In genomic region chr12:80681340-80681739, GRCm38 (mm10) we compare ENCODE assay signal across 8 mouse cellular contexts. TPM values are rescaled to one million over a fixed set of nuclear protein-coding genes. Genes with fewer than 3 reads are reported as not detected.
DNase-seq lines count a peak whose midpoint lies in the region; ATAC-seq and TF ChIP-seq lines count a peak whose summit lies in the region.

No protein-coding gene starts in this region.

- H3K9me3 ChIP-seq in liver, embryonic 12.5 days (replicated peaks), result no peaks in the 10 kb centered on the region

- peak; percentile 43 for TF ChIP-seq CTCF in bone marrow, adult 2 months (IDR thresholded peaks at IDR 0.05; ENCODE audit: control insufficient read depth, insufficient read depth, low read length)

- H3K4me2 ChIP-seq in liver, embryonic 12.5 days, result no peak overlapping the region

- H3K9ac ChIP-seq in liver, embryonic 12.5 days, result no peak overlapping the region

- peaks cover 25% of the 10 kb centered on the region for H3K4me1 ChIP-seq in liver, embryonic 12.5 days
- H3K4me1 ChIP-seq in bone marrow, adult 2 months (ENCODE audit: control insufficient read depth, insufficient read depth, low read length), result no peaks in the 10 kb centered on the region; the same call in 1 of the 2 replicates

- 57% methylated on average over 1 of the region's 1 CpGs for WGBS in liver, embryonic 12.5 days (ENCODE audit: insufficient replicate concordance)
- 84% methylated on average over 1 of the region's 1 CpGs for WGBS in bone marrow, adult 2 months

- H3K4me3 ChIP-seq in liver, embryonic 12.5 days, result no peak overlapping the region
- H3K4me3 ChIP-seq in bone marrow, adult 2 months (replicated peaks; ENCODE audit: control insufficient read depth, low read depth, low read length), result no peak overlapping the region

- no peaks in the 10 kb centered on the region for H3K27me3 ChIP-seq in liver, embryonic 12.5 days (replicated peaks)

- no peak for ATAC-seq in cerebellum, adult (ENCODE audit: insufficient number of reproducible peaks, low FRiP score, low TSS enrichment)
- ATAC-seq in liver, embryonic 12.5 days, result no peak
- peak; percentile 63 for ATAC-seq in megakaryocyte-erythroid progenitor cell, adult 5-6 weeks (replicated peaks; ENCODE audit: low FRiP score, low TSS enrichment, poor library complexity, severe bottlenecking)

- H3K36me3 ChIP-seq in liver, embryonic 12.5 days, result peaks cover 30% of the 10 kb centered on the region

- peak; percentile 34 for DNase-seq in cerebellum, adult 9-10 months
- peak; percentile 41 for DNase-seq in liver
- peak; percentile 55 for DNase-seq in kidney, postnatal 10 days
- no peak for DNase-seq in urinary bladder, postnatal 4 days (ENCODE audit: low spot score in 2 of 2)

- no peak for TF ChIP-seq POLR2A in bone marrow, adult 2 months (IDR thresholded peaks at IDR 0.05; ENCODE audit: borderline replicate concordance, control insufficient read depth, low read depth, low read length)

- H3K27ac ChIP-seq in liver, embryonic 12.5 days, result no peak overlapping the region
- no peak overlapping the region for H3K27ac ChIP-seq in bone marrow, adult 2 months (ENCODE audit: control insufficient read depth, insufficient read depth, low read depth, low read length, poor library complexity)

RNA-seq across cellular contexts. Expression of gene Plekhd1, which starts 11.1 kb away (rescaled TPM):
- polyA plus RNA-seq in liver, embryonic 12.5 days (2016; fragmentation: Nextera tagmentation; extraction: Ambion mirVana), result 0.44 and 0.66 TPM in 2 replicates
- polyA plus RNA-seq in bone marrow, adult 2 months (2011; ENCODE audit: insufficient read depth, insufficient read length, low replicate concordance, missing spikeins), result not detected in 2 replicates
- total RNA-seq in megakaryocyte-erythroid progenitor cell, adult 5-6 weeks (2014; fragmentation: Nextera tagmentation), result 0.45 TPM in 1 of 2 replicates, not detected in the other
- not detected in 2 replicates for total RNA-seq in megakaryocyte-erythroid progenitor cell, adult 5-6 weeks (2017)

RNA-seq across cellular contexts. Expression of gene Erh, which starts 37.2 kb away (rescaled TPM):
- 188 and 195 TPM in 2 replicates for polyA plus RNA-seq in liver, embryonic 12.5 days (2016; fragmentation: Nextera tagmentation; extraction: Ambion mirVana)
- 18.9 and 23.6 TPM in 2 replicates for polyA plus RNA-seq in bone marrow, adult 2 months (2011; ENCODE audit: insufficient read depth, insufficient read length, low replicate concordance, missing spikeins)
- 140 and 158 TPM in 2 replicates for total RNA-seq in megakaryocyte-erythroid progenitor cell, adult 5-6 weeks (2014; fragmentation: Nextera tagmentation)
- 103 and 142 TPM in 2 replicates for total RNA-seq in megakaryocyte-erythroid progenitor cell, adult 5-6 weeks (2017)

RNA-seq across cellular contexts. Expression of gene Slc39a9, which starts 37.7 kb away (rescaled TPM):
- 15.3 and 15.7 TPM in 2 replicates for polyA plus RNA-seq in liver, embryonic 12.5 days (2016; fragmentation: Nextera tagmentation; extraction: Ambion mirVana)
- 4.7 and 6.9 TPM in 2 replicates for polyA plus RNA-seq in bone marrow, adult 2 months (2011; ENCODE audit: insufficient read depth, insufficient read length, low replicate concordance, missing spikeins)
- total RNA-seq in megakaryocyte-erythroid progenitor cell, adult 5-6 weeks (2014; fragmentation: Nextera tagmentation), result 19.6 and 28.4 TPM in 2 replicates
- total RNA-seq in megakaryocyte-erythroid progenitor cell, adult 5-6 weeks (2017), result 12.7 and 17.5 TPM in 2 replicates

Comparison
In these comparisons a context has a peak if more than half of its experiments do, and no peak if none do; other contexts are left out.
1. DNase-seq: peak in cerebellum, adult 9-10 months (single experiment), liver (single experiment) and kidney, postnatal 10 days (single experiment); none in urinary bladder, postnatal 4 days (0 of 2).